Mouse (Mus musculus) small intestine, adult 2 months (tissue): ENCODE measurements around the gene Spns1.

Experiments
- CTCF ChIP-seq: fragments of 200-500 bp; IDR thresholded peaks from 2 replicates; pipeline ENCODE4 v1.5.1; 2012; ENCODE audit warnings: low read depth, mild to moderate bottlenecking, control low read depth, inconsistent platforms, low read length, moderate library complexity, mixed read lengths; ENCODE audit not compliant: insufficient replicate concordance, insufficient read length; ENCODE audit errors: extremely low read depth
- POLR2A ChIP-seq: fragments of 200-500 bp; IDR thresholded peaks from 2 replicates; pipeline ENCODE4 v1.6.1; 2012; ENCODE audit warnings: low read depth, mild to moderate bottlenecking, control low read depth, inconsistent platforms, low read length, moderate library complexity

DNA sequence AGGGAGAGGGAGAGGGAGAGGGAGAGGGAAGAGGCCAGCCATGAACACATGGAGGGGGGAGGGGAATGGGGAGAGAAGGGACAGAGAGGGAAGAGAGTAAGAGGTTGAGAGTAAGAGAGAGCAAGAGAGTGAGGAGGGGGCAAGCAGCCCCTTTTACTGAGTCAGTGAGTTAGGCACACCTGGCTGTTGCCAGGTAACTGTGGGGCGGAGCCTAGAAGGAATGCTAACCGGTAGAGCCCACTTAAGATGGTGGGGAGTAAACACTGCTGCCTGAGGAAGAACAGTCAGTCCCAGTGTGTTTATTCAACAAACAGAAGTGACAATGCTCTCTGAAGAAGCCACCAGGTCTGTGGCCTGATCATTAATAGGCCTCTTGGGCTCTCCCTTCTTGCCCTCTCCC lies 46.6 kb downstream of the Spns1 start:
- no peak for TF ChIP-seq POLR2A
- TF ChIP-seq CTCF, result no peak
